Mouse (Mus musculus): ENCODE data around the gene Csgalnact2. TPM values are rescaled to one million over a fixed set of nuclear protein-coding genes. Genes with fewer than 3 reads are reported as not detected.

Gene Csgalnact2
- total RNA-seq (2021) = 10 to 100 TPM; 28.6 to 30.2 TPM
- long read RNA-seq, experiment 1, transcript Csgalnact2-201 (8 exons, 3,661 nt) = major isoform, 54 of 97 reads
- long read RNA-seq, experiment 1, partial matches to known transcripts = 4 of 97 reads
- long read RNA-seq, experiment 1, other reads (novel, unspliced or antisense) = 39 of 97 reads
- long read RNA-seq, experiment 2, transcript Csgalnact2-201 (8 exons, 3,661 nt) = major isoform, 33 of 59 reads
- long read RNA-seq, experiment 2, partial matches to known transcripts = 3 of 59 reads
- long read RNA-seq, experiment 2, other reads (novel, unspliced or antisense) = 22 of 59 reads

GRCm38 (mm10) chr6:118138731-118139709 lies at the start of gene Csgalnact2:
Gene Csgalnact2 (minus strand): TSS chr6:118139140.
- DNase-seq (ENCODE audit: low spot score) = peak; percentile 94

DNA sequence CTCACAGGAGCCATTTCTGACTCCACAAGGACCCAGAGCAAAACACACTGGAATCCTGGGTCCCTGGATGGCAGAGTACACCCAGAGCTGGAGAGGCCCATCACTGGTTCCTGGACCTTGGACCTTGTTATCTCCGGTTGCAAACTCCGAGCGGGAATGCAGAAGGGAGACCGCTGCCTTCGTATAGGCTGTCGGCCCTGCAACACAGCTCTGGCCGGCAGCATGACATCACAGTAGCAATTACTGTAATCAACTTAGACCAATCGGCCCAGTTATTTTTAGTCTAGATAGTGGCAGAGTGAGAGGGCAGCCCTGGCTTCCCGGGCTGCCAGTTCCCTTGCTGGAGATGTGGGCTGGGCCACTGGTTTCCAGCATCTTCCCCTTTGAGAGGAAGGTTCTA lies 49.7 kb upstream of the Csgalnact2 start:
- no peak for DNase-seq (ENCODE audit: low spot score)

DNA sequence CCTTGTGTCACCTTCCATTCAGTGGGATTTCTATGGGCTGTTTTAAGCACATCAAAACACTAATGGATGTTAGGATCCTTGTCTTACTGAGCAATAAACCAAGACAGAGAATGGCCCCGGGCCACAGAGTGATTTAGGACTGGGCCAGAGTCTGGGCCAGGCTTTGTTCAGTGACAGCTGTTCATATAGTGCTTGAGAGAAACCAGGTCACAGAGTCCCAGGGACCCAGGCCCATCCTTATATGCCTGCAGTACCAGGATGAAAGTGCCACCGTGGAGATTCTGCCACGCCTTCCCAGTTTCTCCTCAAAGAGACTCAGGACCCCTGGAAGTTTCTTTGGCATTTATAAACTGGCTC lies 48.3 kb upstream of the Csgalnact2 start:
- DNase-seq (ENCODE audit: low spot score) = no peak

DNA sequence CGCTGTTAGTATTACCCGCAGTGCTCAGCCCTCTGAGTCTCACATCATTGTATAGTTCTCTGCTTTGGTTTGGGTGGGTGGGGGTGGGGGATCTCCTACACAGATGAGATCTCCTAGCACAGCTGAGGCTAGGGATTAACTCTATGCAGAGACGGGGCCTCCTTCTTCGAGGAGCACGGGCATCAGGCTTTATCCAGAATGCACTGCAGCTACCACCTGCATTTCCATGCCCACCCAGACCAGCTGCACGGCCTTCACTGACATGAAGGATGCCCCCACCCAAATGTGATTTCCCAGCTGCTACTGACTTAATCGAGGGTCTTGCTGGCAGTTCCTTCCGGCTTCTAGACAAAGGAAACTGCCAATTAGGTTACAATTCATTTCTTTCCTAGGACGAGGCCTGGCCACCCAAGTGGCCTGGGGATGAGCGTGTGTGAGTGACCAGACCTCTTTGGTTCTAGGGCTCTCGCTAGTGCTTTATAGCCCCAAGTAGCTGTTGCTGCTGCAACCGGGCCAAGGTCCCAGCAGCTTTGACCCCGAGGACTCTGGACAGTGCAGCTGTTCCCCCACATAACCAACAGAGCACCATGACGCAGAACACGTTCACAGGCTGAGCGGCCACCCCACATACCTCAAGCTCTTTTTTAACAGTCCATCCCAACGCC lies 47.8 kb upstream of the Csgalnact2 start:
- DNase-seq (ENCODE audit: low spot score) = no peak

DNA sequence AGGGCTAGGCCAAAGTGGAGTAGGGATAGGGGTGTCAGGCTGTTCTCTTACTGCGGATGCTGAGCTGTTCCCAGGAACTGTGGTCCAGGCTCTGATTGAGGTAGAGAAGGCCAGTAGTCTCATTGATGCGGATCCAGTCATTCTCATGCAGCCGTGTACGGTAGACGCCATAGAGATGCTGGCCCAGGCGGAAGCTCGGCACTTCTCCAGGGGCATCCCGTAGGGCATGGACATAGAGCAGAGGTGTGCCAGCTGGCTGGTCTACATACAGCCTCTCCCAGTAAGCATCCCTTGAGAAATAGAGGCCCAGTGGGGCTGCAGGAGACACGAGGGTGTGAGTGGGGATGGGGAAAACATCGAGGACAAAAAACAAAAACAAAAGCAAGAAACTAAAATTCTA lies 45.2 kb upstream of the Csgalnact2 start:
- DNase-seq (ENCODE audit: low spot score) = no peak

GRCm38 (mm10) chr6:118180085-118180423 lies 41.1 kb upstream of the Csgalnact2 start:
- no peak for DNase-seq (ENCODE audit: low spot score)

DNA sequence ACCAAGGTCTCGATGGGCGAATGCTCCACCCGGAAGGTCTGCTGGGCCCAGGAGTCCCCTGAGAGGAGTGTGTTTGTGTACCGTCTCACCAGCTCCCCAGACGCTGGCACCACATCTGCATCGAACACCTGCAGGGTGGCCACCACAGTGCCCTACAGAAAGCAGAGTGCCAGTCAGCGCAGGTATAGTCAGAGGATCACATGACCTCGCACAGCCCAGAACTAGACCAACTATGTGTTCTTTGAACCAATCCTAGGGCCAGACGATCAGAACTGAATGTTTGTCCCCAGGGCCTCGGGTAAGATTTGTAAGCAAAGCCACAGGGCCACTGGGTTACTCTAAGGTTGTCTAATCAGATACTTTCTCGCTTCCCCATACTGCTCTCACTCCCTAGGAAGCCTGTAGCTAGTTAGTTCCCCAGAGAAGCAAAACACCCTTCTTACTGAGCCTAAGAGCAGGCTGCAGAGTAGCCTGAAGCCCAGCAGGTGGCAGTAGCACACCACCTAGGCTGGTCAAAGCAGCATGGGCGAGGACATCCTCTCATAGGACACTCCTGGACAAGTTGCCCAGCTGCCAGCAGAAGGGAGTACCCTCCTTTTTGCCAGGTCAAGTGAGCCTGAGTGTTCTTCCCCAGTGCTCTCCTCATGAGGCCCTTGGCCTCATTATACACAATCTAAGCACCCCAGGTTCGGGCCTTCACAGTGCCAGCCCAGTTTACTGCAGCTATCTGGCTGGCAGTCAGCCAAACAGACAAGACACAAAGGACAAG lies 40.6 kb upstream of the Csgalnact2 start:
- DNase-seq (ENCODE audit: low spot score) = peak; percentile 75

GRCm38 (mm10) chr6:118173975-118174328 lies 35.0 kb upstream of the Csgalnact2 start:
- no peak for DNase-seq (ENCODE audit: low spot score)

GRCm38 (mm10) chr6:118173251-118173974 lies 34.5 kb upstream of the Csgalnact2 start:
- DNase-seq (ENCODE audit: low spot score) = no peak

DNA sequence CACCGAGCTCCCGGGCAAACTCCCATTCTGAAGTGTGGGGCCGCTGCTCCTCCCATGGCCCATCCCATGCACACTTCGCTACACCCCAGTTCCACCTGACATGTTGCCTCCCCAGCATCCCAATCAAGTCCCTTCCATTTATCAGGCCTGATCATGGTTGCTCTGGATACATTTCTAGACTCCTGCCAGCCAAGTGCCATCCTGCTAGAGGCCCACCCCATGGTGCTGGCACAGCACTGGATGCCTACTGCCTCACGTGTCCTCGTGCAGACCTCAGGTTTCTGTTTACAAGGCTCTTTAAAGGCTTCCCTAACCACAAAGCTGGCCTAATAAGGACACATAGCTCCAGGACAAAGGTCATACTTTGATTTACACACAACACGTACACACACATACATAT lies 32.4 kb upstream of the Csgalnact2 start:
- no peak for DNase-seq (ENCODE audit: low spot score)

- no peak for DNase-seq (ENCODE audit: low spot score)
Observed at GRCm38 (mm10) chr6:118168106-118168505, 29.2 kb upstream of the Csgalnact2 start.

- no peak for DNase-seq (ENCODE audit: low spot score)
Observed at GRCm38 (mm10) chr6:118167013-118167412, 28.1 kb upstream of the Csgalnact2 start.

DNA sequence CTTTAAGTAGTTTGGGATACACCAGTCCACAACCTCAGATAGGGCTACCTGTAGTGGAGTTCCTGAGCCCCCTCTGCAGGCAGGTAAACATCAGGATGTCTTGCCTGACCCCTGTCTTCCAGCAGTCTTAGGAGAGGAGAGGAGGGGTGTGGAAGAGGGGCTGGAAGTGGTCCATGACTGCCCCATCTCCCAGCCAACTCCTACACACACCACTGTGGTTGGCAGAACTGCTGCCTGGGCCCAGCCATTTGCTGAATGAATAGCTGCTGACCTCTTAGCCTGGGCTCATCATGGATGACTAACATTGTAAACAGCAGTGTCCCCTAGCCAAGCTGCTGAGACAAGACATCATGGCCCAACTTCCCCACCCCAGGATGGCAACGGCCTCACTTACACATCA lies 26.6 kb upstream of the Csgalnact2 start:
- no peak for DNase-seq (ENCODE audit: low spot score)

- no peak for DNase-seq (ENCODE audit: low spot score)
Observed at GRCm38 (mm10) chr6:118164691-118165090, 25.8 kb upstream of the Csgalnact2 start.

DNA sequence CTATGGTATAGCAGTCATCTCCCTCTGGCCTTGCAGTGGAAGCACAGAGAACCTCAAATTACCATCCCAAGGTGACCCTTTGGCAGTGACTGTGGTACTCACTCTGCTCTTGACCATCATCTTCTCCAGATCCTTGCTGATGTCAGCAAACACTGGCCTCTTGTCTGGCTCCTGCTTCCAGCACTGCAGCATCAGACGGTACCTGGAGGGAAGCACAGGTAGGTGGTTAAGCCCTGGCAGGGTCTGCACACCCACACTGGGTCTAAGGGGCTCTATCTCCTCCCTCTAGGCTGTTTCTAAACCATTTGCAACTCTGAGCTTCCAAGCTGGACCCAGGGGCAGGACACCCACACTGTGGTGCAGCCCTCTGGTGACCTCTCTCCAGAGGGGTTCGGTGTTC lies 24.1 kb upstream of the Csgalnact2 start:
- DNase-seq (ENCODE audit: low spot score) = no peak

- DNase-seq (ENCODE audit: low spot score) = no peak
Observed at GRCm38 (mm10) chr6:118162457-118163082, 23.6 kb upstream of the Csgalnact2 start.

- DNase-seq (ENCODE audit: low spot score) = no peak
Observed at GRCm38 (mm10) chr6:118153091-118153490, 14.2 kb upstream of the Csgalnact2 start.

DNA sequence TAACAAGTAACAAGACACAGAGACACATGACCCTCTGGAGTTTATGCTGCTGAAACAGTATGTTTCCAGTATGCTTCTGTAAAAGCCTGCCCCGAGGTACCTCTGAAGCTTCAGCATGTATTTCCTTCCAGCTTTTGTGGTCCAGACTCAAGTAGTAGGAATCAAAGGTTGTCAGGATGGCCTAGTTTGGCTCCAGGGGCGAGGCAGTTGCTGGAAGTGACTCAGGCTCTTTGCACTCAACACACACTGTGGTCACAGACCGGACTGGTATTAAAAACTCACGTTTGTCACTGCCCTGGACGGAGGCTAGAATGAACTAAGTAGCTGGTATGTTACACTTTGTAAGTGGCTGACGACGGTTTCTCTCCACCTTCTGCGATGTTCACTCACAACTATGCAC lies 12.0 kb upstream of the Csgalnact2 start:
- DNase-seq (ENCODE audit: low spot score) = no peak

GRCm38 (mm10) chr6:118150538-118150937 lies 11.6 kb upstream of the Csgalnact2 start:
- DNase-seq (ENCODE audit: low spot score) = no peak

DNA sequence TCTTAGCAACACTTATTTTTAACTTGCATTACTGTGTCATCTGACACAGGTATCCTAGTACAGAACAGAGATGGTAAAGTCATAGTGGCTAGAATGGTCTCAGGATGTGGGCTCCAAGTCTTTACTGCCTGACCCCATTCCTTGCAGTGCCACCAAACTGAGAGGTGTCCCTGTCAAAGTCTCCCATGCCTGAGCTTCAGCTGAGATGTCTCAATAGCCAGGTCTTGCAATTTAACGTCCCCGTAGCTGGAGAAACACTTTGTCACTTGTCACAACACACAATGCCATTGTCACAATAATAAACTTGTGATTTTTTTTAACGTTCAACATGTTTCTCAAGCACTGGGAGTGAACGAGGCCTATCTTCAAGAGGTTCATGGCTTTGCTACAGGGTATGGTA lies 11.2 kb upstream of the Csgalnact2 start:
- DNase-seq (ENCODE audit: low spot score) = no peak
